In the genomic region with DNA sequence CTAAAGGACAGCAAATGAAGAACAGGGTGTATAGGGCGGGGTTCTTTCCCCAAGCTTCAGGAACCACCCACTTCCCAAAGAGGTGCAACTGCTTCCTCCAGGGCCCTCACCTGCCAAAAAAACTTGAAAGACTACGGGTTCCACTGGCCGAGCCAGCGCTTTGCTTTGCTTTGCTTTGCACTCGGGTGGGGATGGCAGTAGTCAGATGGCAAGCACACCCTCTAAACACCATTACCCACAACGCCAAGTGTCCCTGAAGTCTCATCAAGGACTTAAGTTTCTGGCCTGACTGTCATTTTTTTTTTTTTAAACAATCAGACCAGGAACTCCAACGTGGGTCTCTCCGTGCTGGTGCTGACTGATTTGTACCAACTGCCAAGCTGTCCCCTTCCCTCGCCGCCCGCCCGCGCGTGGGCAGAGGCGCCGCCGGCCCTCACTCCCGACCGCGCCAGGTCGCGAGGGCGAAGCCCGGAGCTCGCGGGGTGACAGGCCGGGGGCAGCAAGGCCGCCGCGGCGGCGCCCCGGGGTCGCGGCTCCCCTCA, we compare ENCODE assay signal across 8 mouse cellular contexts. TPM values are rescaled to one million over a fixed set of nuclear protein-coding genes. Genes with fewer than 3 reads are reported as not detected.
DNase-seq lines count a peak whose midpoint lies in the region; ATAC-seq and TF ChIP-seq lines count a peak whose summit lies in the region.

No protein-coding gene starts in this region.

- H3K9ac ChIP-seq in forebrain, postnatal 0 days = peak overlapping the region; percentile 91
- peak overlapping the region; percentile 94 for H3K9ac ChIP-seq in hindbrain, embryonic 13.5 days
- peak overlapping the region; percentile 94 for H3K9ac ChIP-seq in limb, embryonic 14.5 days (ENCODE audit: low read depth, low read length, severe bottlenecking)
- H3K9ac ChIP-seq in midbrain, embryonic 14.5 days (replicated peaks; ENCODE audit: low read length) = peak overlapping the region; percentile 91

- no peak for TF ChIP-seq CTCF in brain, embryonic 14.5 days (IDR thresholded peaks at IDR 0.05; ENCODE audit: borderline replicate concordance, extremely low read depth, insufficient read depth, insufficient read length)
- TF ChIP-seq CTCF in forebrain, postnatal 0 days (IDR thresholded peaks at IDR 0.05; ENCODE audit: low read depth) = no peak
- 0 out of 2 replicates have a peak, but pooled peaks have one; percentile 25 for TF ChIP-seq CTCF in thymus, adult 2 months (IDR thresholded peaks at IDR 0.05; ENCODE audit: borderline replicate concordance, control insufficient read depth, extremely low read depth, insufficient read depth, low read length, poor library complexity)

- no peak for TF ChIP-seq POLR2A in brain, embryonic 14.5 days (IDR thresholded peaks at IDR 0.05; ENCODE audit: borderline replicate concordance, extremely low read depth, insufficient read depth, insufficient read length, poor library complexity, severe bottlenecking)
- no peak for TF ChIP-seq POLR2A in limb, embryonic 14.5 days (IDR thresholded peaks at IDR 0.05; ENCODE audit: borderline replicate concordance, extremely low read depth, insufficient read depth, insufficient read length)
- no peak for TF ChIP-seq POLR2A in thymus, adult 2 months (IDR thresholded peaks at IDR 0.05; ENCODE audit: control insufficient read depth, extremely low read depth, insufficient read depth, low read length, poor library complexity)

- no peaks in the 10 kb centered on the region for H3K27me3 ChIP-seq in forebrain, postnatal 0 days (ENCODE audit: insufficient read depth, low read length)
- H3K27me3 ChIP-seq in hindbrain, embryonic 13.5 days = no peaks in the 10 kb centered on the region
- H3K27me3 ChIP-seq in limb, embryonic 14.5 days (ENCODE audit: control insufficient read depth, insufficient read depth, low read length) = no peaks in the 10 kb centered on the region
- H3K27me3 ChIP-seq in midbrain, embryonic 14.5 days (ENCODE audit: control insufficient read depth, insufficient read depth, low read length) = no peaks in the 10 kb centered on the region
- no peaks in the 10 kb centered on the region for H3K27me3 ChIP-seq in thymus, adult 2 months (ENCODE audit: control insufficient read depth, insufficient read depth, low read length)

- peak overlapping the region; percentile 90 for H3K4me3 ChIP-seq in forebrain, postnatal 0 days (ENCODE audit: low read depth, low read length)
- H3K4me3 ChIP-seq in hindbrain, embryonic 13.5 days = peak overlapping the region; percentile 92
- peak overlapping the region; percentile 93 for H3K4me3 ChIP-seq in limb, embryonic 14.5 days (replicated peaks; ENCODE audit: low read length)
- H3K4me3 ChIP-seq in midbrain, embryonic 14.5 days (replicated peaks; ENCODE audit: low read depth, low read length) = peak overlapping the region; percentile 92
- peak overlapping the region; percentile 85 for H3K4me3 ChIP-seq in thymus, adult 2 months (ENCODE audit: control insufficient read depth, insufficient read depth, low read length)

- H3K4me1 ChIP-seq in forebrain, postnatal 0 days (ENCODE audit: insufficient read depth) = 0 out of 2 replicates have a peak, but pooled peaks cover 7% of the 10 kb centered on the region
- H3K4me1 ChIP-seq in hindbrain, embryonic 13.5 days (replicated peaks) = peaks cover 19% of the 10 kb centered on the region
- H3K4me1 ChIP-seq in limb, embryonic 14.5 days (ENCODE audit: control insufficient read depth, insufficient read depth, low read length) = no peaks in the 10 kb centered on the region; the same call in 1 of the 2 replicates
- H3K4me1 ChIP-seq in midbrain, embryonic 14.5 days (ENCODE audit: control insufficient read depth, insufficient read depth, low read length) = peaks cover 15% of the 10 kb centered on the region; the same call in 1 of the 2 replicates
- no peaks in the 10 kb centered on the region for H3K4me1 ChIP-seq in thymus, adult 2 months (replicated peaks; ENCODE audit: control insufficient read depth, insufficient read depth, low read length)

- no peaks in the 10 kb centered on the region for H3K9me3 ChIP-seq in forebrain, postnatal 0 days (ENCODE audit: low read length)
- H3K9me3 ChIP-seq in hindbrain, embryonic 13.5 days = no peaks in the 10 kb centered on the region
- no peaks in the 10 kb centered on the region for H3K9me3 ChIP-seq in limb, embryonic 14.5 days (ENCODE audit: control insufficient read depth, low read length)
- no peaks in the 10 kb centered on the region for H3K9me3 ChIP-seq in midbrain, embryonic 14.5 days (ENCODE audit: control insufficient read depth, low read length)

- 9% methylated on average over 34 of the region's 35 CpGs for WGBS in forebrain, postnatal 0 days
- WGBS in hindbrain, embryonic 13.5 days = under 1% methylated on average over 33 of the region's 35 CpGs
- 2% methylated on average over 25 of the region's 35 CpGs for WGBS in limb, embryonic 14.5 days
- 1% methylated on average over 35 of the region's 35 CpGs for WGBS in midbrain, embryonic 14.5 days
- WGBS in thymus, adult 2 months = under 1% methylated on average over 35 of the region's 35 CpGs

- H3K36me3 ChIP-seq in forebrain, postnatal 0 days (ENCODE audit: insufficient read depth) = no peaks in the 10 kb centered on the region
- no peaks in the 10 kb centered on the region for H3K36me3 ChIP-seq in hindbrain, embryonic 13.5 days
- H3K36me3 ChIP-seq in limb, embryonic 14.5 days (ENCODE audit: control insufficient read depth, insufficient read depth, low read length) = no peaks in the 10 kb centered on the region
- H3K36me3 ChIP-seq in midbrain, embryonic 14.5 days (ENCODE audit: control insufficient read depth, insufficient read depth, low read length) = no peaks in the 10 kb centered on the region
- no peaks in the 10 kb centered on the region for H3K36me3 ChIP-seq in thymus, adult 2 months (ENCODE audit: control insufficient read depth, insufficient read depth, low read length)

- peak overlapping the region; percentile 94 for H3K27ac ChIP-seq in forebrain, postnatal 0 days (ENCODE audit: low read depth, low read length)
- H3K27ac ChIP-seq in hindbrain, embryonic 13.5 days = peak overlapping the region; percentile 97
- H3K27ac ChIP-seq in limb, embryonic 14.5 days (replicated peaks; ENCODE audit: low read depth, low read length) = peak overlapping the region; percentile 94
- peak overlapping the region; percentile 96 for H3K27ac ChIP-seq in midbrain, embryonic 14.5 days (replicated peaks; ENCODE audit: low read depth, low read length)
- no peak overlapping the region for H3K27ac ChIP-seq in thymus, adult 2 months (ENCODE audit: control insufficient read depth, insufficient read depth, low read length)

- peak; percentile 26 for ATAC-seq in forebrain, postnatal 0 days
- ATAC-seq in hindbrain, embryonic 13.5 days (ENCODE audit: low FRiP score) = peak; percentile 62
- ATAC-seq in limb, embryonic 14.5 days (ENCODE audit: low FRiP score, low read depth) = peak; percentile 16
- peak; percentile 49 for ATAC-seq in midbrain, embryonic 14.5 days (ENCODE audit: low FRiP score, low TSS enrichment)

- H3K4me2 ChIP-seq in forebrain, postnatal 0 days (ENCODE audit: low read depth) = peak overlapping the region; percentile 69
- H3K4me2 ChIP-seq in hindbrain, embryonic 13.5 days = peak overlapping the region; percentile 76
- peak overlapping the region; percentile 72 for H3K4me2 ChIP-seq in limb, embryonic 14.5 days (replicated peaks; ENCODE audit: low read depth, low read length, severe bottlenecking)
- peak overlapping the region; percentile 61 for H3K4me2 ChIP-seq in midbrain, embryonic 14.5 days (ENCODE audit: low read length)

- DNase-seq in ovary, adult 18-20 months (ENCODE audit: low spot score) = peak; percentile 30
- no peak for DNase-seq in ovary, postnatal 36 days (ENCODE audit: low spot score)
- DNase-seq in brain, embryonic 14.5 days (ENCODE audit: low read depth) = peak; percentile 64
- no peak for DNase-seq in forebrain, postnatal 0 days
- DNase-seq in limb, embryonic 14.5 days (ENCODE audit: low spot score) = peak; percentile 18
- DNase-seq in midbrain, embryonic 14.5 days = no peak
- DNase-seq in thymus, adult 2 months = peak; percentile 32

RNA-seq across cellular contexts. Expression of a gene that starts 0.8 kb away (rescaled TPM):
- polyA plus RNA-seq in brain, embryonic 14.5 days (2012; rRNA removed) = 72.0 and 84.2 TPM in 2 replicates
- 88.4 and 107 TPM in 2 replicates for total RNA-seq in forebrain, postnatal 0 days (2014; rRNA removed)
- 9.9 and 14.8 TPM in 2 replicates for polyA plus RNA-seq in forebrain, postnatal 0 days (2015; fragmentation: Nextera tagmentation; extraction: Ambion mirVana)
- polyA plus RNA-seq in hindbrain, embryonic 13.5 days (2015; fragmentation: Nextera tagmentation; extraction: Ambion mirVana) = 21.9 and 22.2 TPM in 2 replicates
- 58.3 and 75.8 TPM in 2 replicates for polyA plus RNA-seq in limb, embryonic 14.5 days (2012; rRNA removed)
- polyA plus RNA-seq in limb, embryonic 14.5 days (2014; fragmentation: Nextera tagmentation; extraction: Ambion mirVana) = 23.7 and 26.4 TPM in 2 replicates
- polyA plus RNA-seq in midbrain, embryonic 14.5 days (2014; fragmentation: Nextera tagmentation; extraction: Ambion mirVana) = 34.7 and 37.0 TPM in 2 replicates
- polyA plus RNA-seq in thymus, adult 2 months (2012; rRNA removed) = 29.5 and 32.1 TPM in 2 replicates

RNA-seq across cellular contexts. Expression of a gene that starts 15.9 kb away (rescaled TPM):
- polyA plus RNA-seq in brain, embryonic 14.5 days (2012; rRNA removed) = 69.8 and 88.5 TPM in 2 replicates
- 48.0 and 52.9 TPM in 2 replicates for total RNA-seq in forebrain, postnatal 0 days (2014; rRNA removed)
- polyA plus RNA-seq in forebrain, postnatal 0 days (2015; fragmentation: Nextera tagmentation; extraction: Ambion mirVana) = 38.0 and 45.5 TPM in 2 replicates
- polyA plus RNA-seq in hindbrain, embryonic 13.5 days (2015; fragmentation: Nextera tagmentation; extraction: Ambion mirVana) = 51.5 and 53.1 TPM in 2 replicates
- polyA plus RNA-seq in limb, embryonic 14.5 days (2012; rRNA removed) = 49.6 and 81.1 TPM in 2 replicates
- 33.9 and 35.9 TPM in 2 replicates for polyA plus RNA-seq in limb, embryonic 14.5 days (2014; fragmentation: Nextera tagmentation; extraction: Ambion mirVana)
- polyA plus RNA-seq in midbrain, embryonic 14.5 days (2014; fragmentation: Nextera tagmentation; extraction: Ambion mirVana) = 40.5 and 46.7 TPM in 2 replicates
- polyA plus RNA-seq in thymus, adult 2 months (2012; rRNA removed) = 13.2 and 17.0 TPM in 2 replicates

Comparison
In these comparisons a context has a peak if more than half of its experiments do, and no peak if none do; other contexts are left out.
1. DNase-seq: peak in ovary, adult 18-20 months (single experiment), brain, embryonic 14.5 days (single experiment), limb, embryonic 14.5 days (single experiment) and thymus, adult 2 months (single experiment); none in ovary, postnatal 36 days (single experiment), forebrain, postnatal 0 days (single experiment) and midbrain, embryonic 14.5 days (single experiment).
2. Peak in every context shown above with its lines, with median percentiles within 50 percentile points of each other: ATAC-seq, H3K4me2 ChIP-seq, H3K4me3 ChIP-seq and H3K9ac ChIP-seq.